Mouse (Mus musculus): ENCODE measurements around the gene Pros1.

The Pros1 gene

DNA sequence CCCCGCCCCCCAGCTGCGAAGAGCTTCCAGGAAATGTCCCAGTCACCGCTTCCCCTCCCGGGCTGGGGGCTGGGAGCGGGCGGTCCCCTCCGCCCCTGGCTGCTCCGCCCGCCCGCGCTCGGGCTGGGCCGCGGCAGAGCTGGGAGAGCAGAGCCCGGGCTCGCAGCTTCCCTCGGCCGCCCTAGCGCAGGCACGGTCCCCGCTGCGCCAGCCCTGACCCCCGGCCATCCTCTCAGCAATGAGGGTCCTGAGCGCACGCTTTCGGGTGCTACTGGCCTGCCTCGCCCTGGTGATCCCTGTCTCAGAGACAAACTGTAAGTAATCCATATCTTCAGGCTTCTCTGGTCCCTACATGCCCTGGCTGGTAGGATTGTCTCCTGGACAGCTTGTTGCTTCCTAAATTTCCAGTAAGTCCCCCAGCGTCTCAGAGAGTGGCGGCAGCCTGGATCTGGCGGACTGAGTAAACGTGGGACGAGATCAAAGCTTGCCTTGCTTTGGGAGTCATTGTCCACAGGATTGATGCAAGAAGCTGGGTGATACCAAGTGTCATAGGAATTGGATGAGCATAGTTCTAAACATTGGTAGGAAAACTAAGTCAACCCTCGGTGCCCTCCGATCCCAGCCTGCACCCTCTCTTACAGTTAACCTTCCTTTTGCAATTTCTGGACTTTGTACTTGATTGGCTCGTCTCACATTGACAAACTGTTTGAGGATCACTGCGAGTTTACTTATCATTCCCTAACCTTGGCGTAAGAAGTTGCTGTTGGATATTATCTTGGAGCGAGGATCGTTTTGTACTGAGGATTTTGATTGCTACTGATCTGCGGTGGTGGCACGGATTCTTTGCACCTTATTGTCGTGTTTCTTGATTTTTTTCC, at the start of gene Pros1:
TSS of gene Pros1 (plus strand) at position 117 of the 878 bp plus-strand sequence.
- in situ Hi-C loops (cut with MboI, MseI) = loop anchor here in 1 of 2 experiments (10.0 kb wide), 1 partner anchor 1900 kb away; no protein-coding TSS in a partner anchor

DNA sequence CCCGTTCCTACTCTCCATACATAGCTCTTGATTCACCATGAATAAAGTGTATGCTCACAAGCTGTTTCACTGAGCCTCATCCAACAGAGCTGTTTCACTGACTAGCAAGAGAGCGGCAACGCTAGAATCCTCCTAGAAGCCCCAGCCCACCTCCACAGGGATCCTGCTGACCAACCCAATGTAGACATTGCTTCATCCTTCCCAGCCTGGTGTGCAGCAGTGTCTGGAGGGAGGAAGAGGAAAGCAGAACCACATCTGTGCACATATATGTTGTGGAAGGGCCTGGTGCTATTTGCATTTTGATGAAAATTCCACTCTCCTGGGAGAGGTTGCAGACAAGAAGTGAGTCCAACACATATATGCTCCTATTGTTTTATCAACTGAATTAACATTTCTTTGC, 49.5 kb upstream of the Pros1 start:
- in situ Hi-C loops (cut with MboI, MseI) = no loop called here

- in situ Hi-C loops (cut with MboI, MseI) = no loop called here
These were observed 46.7 kb upstream of the Pros1 start for GRCm38 (mm10) chr16:62807249-62807979.

- in situ Hi-C loops (cut with MboI, MseI) = no loop called here
These were observed 43.3 kb upstream of the Pros1 start for GRCm38 (mm10) chr16:62810855-62811254.

- in situ Hi-C loops (cut with MboI, MseI) = no loop called here
These were observed 40.3 kb upstream of the Pros1 start for GRCm38 (mm10) chr16:62813790-62814189.

- in situ Hi-C loops (cut with MboI, MseI) = no loop called here
These were observed 39.6 kb upstream of the Pros1 start, which contains the start of gene Stx19 for GRCm38 (mm10) chr16:62814491-62814890. TSS of gene Stx19 (plus strand) at chr16:62814676.

GRCm38 (mm10) chr16:62822472-62822871, 31.6 kb upstream of the Pros1 start:
- in situ Hi-C loops (cut with MboI, MseI) = no loop called here

GRCm38 (mm10) chr16:62826156-62827001, 27.7 kb upstream of the Pros1 start:
- in situ Hi-C loops (cut with MboI, MseI) = no loop called here

GRCm38 (mm10) chr16:62832027-62832426, 22.1 kb upstream of the Pros1 start:
- in situ Hi-C loops (cut with MboI, MseI) = no loop called here

GRCm38 (mm10) chr16:62832481-62832880, 21.6 kb upstream of the Pros1 start:
- in situ Hi-C loops (cut with MboI, MseI) = no loop called here

GRCm38 (mm10) chr16:62834016-62834735, 19.9 kb upstream of the Pros1 start:
- in situ Hi-C loops (cut with MboI, MseI) = no loop called here

DNA sequence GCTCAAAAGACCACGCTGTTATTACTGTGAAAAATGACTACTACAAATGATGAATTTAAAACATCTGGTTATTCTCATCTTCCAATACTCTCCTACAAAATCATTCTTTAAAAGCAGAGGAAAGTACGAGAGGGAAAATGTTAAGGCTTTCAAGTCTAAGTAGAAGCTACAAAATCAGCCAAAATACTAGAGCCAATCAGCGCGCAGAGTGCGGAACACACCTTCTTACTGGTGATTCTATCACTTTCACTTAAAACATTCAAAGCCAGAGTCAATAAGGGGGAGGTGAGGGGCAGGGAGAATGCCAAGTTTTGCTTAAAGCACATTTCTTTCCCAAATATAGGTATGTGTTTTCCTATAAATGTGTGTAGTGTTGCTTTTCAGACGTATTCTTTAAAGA, 8.8 kb upstream of the Pros1 start:
- in situ Hi-C loops (cut with MboI, MseI) = no loop called here

DNA sequence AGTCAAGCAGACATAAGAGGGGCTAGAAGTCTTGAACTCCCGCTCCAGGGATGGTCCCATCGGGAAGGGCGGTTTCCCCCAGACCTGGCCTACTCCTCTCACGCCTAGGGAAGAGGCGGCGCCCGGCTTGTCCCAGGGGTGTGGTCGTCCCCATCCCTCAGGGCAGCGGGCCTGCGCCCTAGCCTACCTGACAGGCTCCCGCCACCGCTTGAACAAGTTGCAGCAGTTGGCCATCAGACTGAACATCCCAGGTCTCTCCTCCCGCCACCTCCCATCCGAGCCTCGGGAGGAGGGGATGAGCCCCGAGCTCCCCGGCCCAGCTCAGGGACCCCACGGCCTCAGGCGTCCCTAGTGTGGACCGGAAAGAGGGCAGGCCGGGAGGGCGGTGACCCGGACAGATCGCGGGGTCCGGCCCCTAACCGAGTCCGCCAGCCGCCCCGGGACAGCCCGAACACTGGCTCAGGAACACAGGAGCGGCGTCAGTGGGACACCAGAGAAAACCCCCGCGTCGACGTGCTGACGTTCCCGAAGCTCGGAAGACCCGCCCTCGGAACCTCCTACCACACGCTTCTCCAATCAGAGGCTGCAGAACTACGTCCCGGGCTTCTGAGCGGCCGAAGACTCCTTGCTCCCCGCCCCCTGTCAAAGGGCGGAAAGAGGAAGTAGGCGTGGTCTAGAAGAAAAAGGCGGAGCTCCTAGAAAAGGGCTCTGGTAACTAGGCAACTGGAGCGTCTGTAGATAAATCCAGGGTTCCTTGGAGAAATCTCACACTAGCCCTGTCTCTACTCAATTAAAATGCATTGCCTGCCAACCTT, 7.4 kb upstream of the Pros1 start, which contains the start of gene Arl13b:
TSS of gene Arl13b (minus strand) at position 543 of the 815 bp plus-strand sequence.
- in situ Hi-C loops (cut with MboI, MseI) = no loop called here

DNA sequence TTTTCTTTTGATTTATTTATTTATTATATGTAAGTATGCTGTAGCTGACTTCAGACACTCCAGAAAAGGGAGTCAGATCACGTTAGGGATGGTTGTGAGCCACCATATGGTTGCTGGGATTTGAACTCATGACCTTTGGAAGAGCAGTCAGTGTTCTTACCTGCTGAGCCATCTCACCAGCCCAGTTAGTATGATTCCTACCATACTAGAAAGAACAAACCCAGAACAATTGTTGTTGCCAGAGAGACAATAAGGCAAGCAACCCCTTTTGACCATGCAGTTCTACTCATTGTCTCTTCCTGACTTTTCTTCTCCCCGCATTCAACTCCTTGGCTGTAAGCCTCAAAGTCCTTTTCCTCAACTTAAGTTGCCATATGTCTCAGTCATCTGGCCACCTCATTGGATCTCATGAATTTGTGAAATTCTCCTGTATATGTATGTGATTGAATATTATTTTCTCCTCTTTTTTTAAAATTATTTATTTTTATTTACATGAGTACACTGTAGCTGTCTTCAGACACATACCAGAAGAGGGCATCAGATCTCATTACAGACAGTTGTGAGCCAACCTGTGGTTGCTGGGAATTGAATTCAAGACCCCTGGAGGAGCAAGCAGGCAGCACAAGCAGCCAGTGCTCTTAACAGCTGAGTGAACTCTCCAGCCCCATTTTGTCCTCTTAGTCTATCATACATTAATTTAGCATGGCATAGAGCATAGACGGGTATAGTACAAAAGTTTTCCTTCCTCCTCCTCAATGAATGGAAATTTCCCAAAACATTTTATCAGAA, 1.4 kb upstream of the Pros1 start:
- in situ Hi-C loops (cut with MboI, MseI) = loop anchor here in 1 of 2 experiments (10.0 kb wide), 1 partner anchor 1902 kb away; no protein-coding TSS in a partner anchor

- in situ Hi-C loops (cut with MboI, MseI) = loop anchor here in 1 of 2 experiments (10.0 kb wide), 1 partner anchor 1901 kb away; no protein-coding TSS in a partner anchor
These were observed 438 bp upstream of the Pros1 start for GRCm38 (mm10) chr16:62853611-62854126.

GRCm38 (mm10) chr16:62855385-62855784, 1.3 kb downstream of the Pros1 start:
- in situ Hi-C loops (cut with MboI, MseI) = loop anchor here in 1 of 2 experiments (10.0 kb wide), 1 partner anchor 1899 kb away; no protein-coding TSS in a partner anchor

GRCm38 (mm10) chr16:62856273-62856672, 2.2 kb downstream of the Pros1 start:
- in situ Hi-C loops (cut with MboI, MseI) = loop anchor here in 1 of 2 experiments (10.0 kb wide), 1 partner anchor 1899 kb away; no protein-coding TSS in a partner anchor

- in situ Hi-C loops (cut with MboI, MseI) = loop anchor here in 1 of 2 experiments (10.0 kb wide), 1 partner anchor 1897 kb away; no protein-coding TSS in a partner anchor
These were observed 3.4 kb downstream of the Pros1 start for GRCm38 (mm10) chr16:62857498-62857897.

Measured in T-helper 17 cell (primary cell).